ENCODE assay signal across 8 mouse cellular contexts in genomic region chrX:151802328-151802955, GRCm38 (mm10). TPM values are rescaled to one million over a fixed set of nuclear protein-coding genes. Genes with fewer than 3 reads are reported as not detected.
DNase-seq lines count a peak whose midpoint lies in the region; ATAC-seq and TF ChIP-seq lines count a peak whose summit lies in the region.

No protein-coding gene starts in this region.

- H3K9ac ChIP-seq in heart, embryonic 14.5 days (ENCODE audit: low read length) = peak overlapping the region; percentile 74
- H3K9ac ChIP-seq in CH12.LX (ENCODE audit: insufficient read depth, low read depth) = peak overlapping the region; percentile 80

- H3K4me3 ChIP-seq in heart, embryonic 14.5 days (ENCODE audit: control insufficient read depth in 1 of 2, insufficient read depth in 1 of 2, low read depth in 1 of 2, low read length in 2 of 2) = peak overlapping the region; percentile 42 to 58; a peak in 3 of 4 replicates
- H3K4me3 ChIP-seq in CH12.LX (replicated peaks in 1 of 3; ENCODE audit: low read depth in 2 of 3, low read length in 2 of 3, poor library complexity in 1 of 3) = peak overlapping the region; percentile 60 to 61 (median 60)
- H3K4me3 ChIP-seq in embryonic facial prominence, embryonic 10.5 days = peak overlapping the region; percentile 67
- H3K4me3 ChIP-seq in limb, embryonic 10.5 days = peak overlapping the region; percentile 66
- H3K4me3 ChIP-seq in small intestine, adult 2 months (ENCODE audit: low read depth, low read length) = peak overlapping the region; percentile 99

- no peak for TF ChIP-seq EP300 in CH12.LX (IDR thresholded peaks at IDR 0.05; ENCODE audit: low read length)

- no peaks in the 10 kb centered on the region for H3K9me3 ChIP-seq in heart, embryonic 14.5 days (ENCODE audit: control insufficient read depth, low read length)
- no peaks in the 10 kb centered on the region for H3K9me3 ChIP-seq in CH12.LX (replicated peaks; ENCODE audit: low read length)
- peaks cover 9% of the 10 kb centered on the region; the same call in 1 of the 2 replicates for H3K9me3 ChIP-seq in embryonic facial prominence, embryonic 10.5 days
- H3K9me3 ChIP-seq in limb, embryonic 10.5 days (replicated peaks) = no peaks in the 10 kb centered on the region

- in situ Hi-C loops in CH12.LX (cut with MboI; ENCODE audit: low pct_ligation_motif_present, low pct_unique_long_range_greater_than_20kb, low sequenced_read_pairs) = no loop called here

- dilution Hi-C loops in CH12.LX (cut with MboI; ENCODE audit: extremely low pct_ligation_motif_present, extremely low pct_unique_long_range_greater_than_20kb, low sequenced_read_pairs) = no loop called here

- H3K79me2 ChIP-seq in CH12.LX (replicated peaks; ENCODE audit: control insufficient read depth, extremely low read depth, insufficient read depth, poor library complexity, severe bottlenecking) = peaks cover 19% of the 10 kb centered on the region

- TF ChIP-seq CTCF in CH12.LX (conservative IDR thresholded peaks at IDR 0.05 in 1 of 2, IDR thresholded peaks at IDR 0.05 in 1 of 2; ENCODE audit: low read depth in 2 of 2, low read length in 2 of 2) = no peak
- TF ChIP-seq CTCF in small intestine, adult 2 months (IDR thresholded peaks at IDR 0.05; ENCODE audit: extremely low read depth, insufficient read length, insufficient replicate concordance, low read depth, low read length) = no peak

- no peaks in the 10 kb centered on the region for H3K27me3 ChIP-seq in heart, embryonic 14.5 days (ENCODE audit: control insufficient read depth, insufficient read depth, low read length)
- H3K27me3 ChIP-seq in CH12.LX (replicated peaks) = no peaks in the 10 kb centered on the region
- peaks cover 54% of the 10 kb centered on the region for H3K27me3 ChIP-seq in embryonic facial prominence, embryonic 10.5 days (replicated peaks; ENCODE audit: low read depth, poor library complexity, severe bottlenecking)
- H3K27me3 ChIP-seq in limb, embryonic 10.5 days (ENCODE audit: low read depth, poor library complexity, severe bottlenecking) = peaks cover 66% of the 10 kb centered on the region
- H3K27me3 ChIP-seq in small intestine, adult 2 months (ENCODE audit: control insufficient read depth, insufficient read depth, low read length) = no peaks in the 10 kb centered on the region

- H3K27ac ChIP-seq in heart, embryonic 14.5 days (replicated peaks in 1 of 2; ENCODE audit: control insufficient read depth in 1 of 2, insufficient read depth in 1 of 2, low read depth in 2 of 2, low read length in 2 of 2) = peak overlapping the region; percentile 89 to 91
- H3K27ac ChIP-seq in CH12.LX (ENCODE audit: insufficient read depth, low read depth) = peak overlapping the region; percentile 90
- peak overlapping the region; percentile 94 for H3K27ac ChIP-seq in embryonic facial prominence, embryonic 10.5 days (replicated peaks)
- peak overlapping the region; percentile 94 for H3K27ac ChIP-seq in limb, embryonic 10.5 days
- H3K27ac ChIP-seq in small intestine, adult 2 months (ENCODE audit: insufficient read depth, low read depth, low read length) = peak overlapping the region; percentile 86

- TF ChIP-seq RAD21 in CH12.LX (IDR thresholded peaks at IDR 0.05; ENCODE audit: low read depth, low read length) = no peak

- no peak for TF ChIP-seq POLR2A in CH12.LX (IDR thresholded peaks at IDR 0.05; ENCODE audit: low read depth, low read length)
- TF ChIP-seq POLR2A in small intestine, adult 2 months (IDR thresholded peaks at IDR 0.05; ENCODE audit: low read depth, low read length) = no peak

- H3K4me1 ChIP-seq in heart, embryonic 14.5 days (ENCODE audit: control insufficient read depth in 2 of 2, insufficient read depth in 2 of 2, low read length in 2 of 2) = no peaks in the 10 kb centered on the region
- no peaks in the 10 kb centered on the region for H3K4me1 ChIP-seq in CH12.LX (ENCODE audit: control insufficient read depth in 1 of 2, insufficient read depth in 2 of 2)
- no peaks in the 10 kb centered on the region for H3K4me1 ChIP-seq in embryonic facial prominence, embryonic 10.5 days
- no peaks in the 10 kb centered on the region for H3K4me1 ChIP-seq in limb, embryonic 10.5 days
- no peaks in the 10 kb centered on the region for H3K4me1 ChIP-seq in small intestine, adult 2 months (ENCODE audit: control insufficient read depth, insufficient read depth, insufficient read length, low read length)

- peak overlapping the region; percentile 64 for H3K4me2 ChIP-seq in heart, embryonic 14.5 days (ENCODE audit: low read length)
- H3K4me2 ChIP-seq in CH12.LX (ENCODE audit: insufficient read depth, low read depth, poor library complexity, severe bottlenecking) = peak overlapping the region; percentile 50

- 23% methylated on average over 13 of the region's 13 CpGs for WGBS in heart, embryonic 14.5 days
- 22% methylated on average over 13 of the region's 13 CpGs for WGBS in embryonic facial prominence, embryonic 10.5 days
- 20% methylated on average over 13 of the region's 13 CpGs for WGBS in limb, embryonic 10.5 days
- WGBS in small intestine, adult 2 months = 16% methylated on average over 13 of the region's 13 CpGs

- H3K36me3 ChIP-seq in heart, embryonic 14.5 days (ENCODE audit: control insufficient read depth, insufficient read depth, low read length) = peaks cover under 1% of the 10 kb centered on the region; the same call in 1 of the 2 replicates
- H3K36me3 ChIP-seq in CH12.LX (replicated peaks in 1 of 2; ENCODE audit: control insufficient read depth in 1 of 2, insufficient read depth in 1 of 2, low read length in 1 of 2) = peaks cover 3 to 5% of the 10 kb centered on the region in 2 experiments
- H3K36me3 ChIP-seq in embryonic facial prominence, embryonic 10.5 days (replicated peaks) = peaks cover 15% of the 10 kb centered on the region
- H3K36me3 ChIP-seq in limb, embryonic 10.5 days = peaks cover 21% of the 10 kb centered on the region
- H3K36me3 ChIP-seq in small intestine, adult 2 months (ENCODE audit: control insufficient read depth, insufficient read depth, low read length) = no peaks in the 10 kb centered on the region

- ATAC-seq in heart, embryonic 14.5 days (ENCODE audit: insufficient number of reproducible peaks, insufficient read depth, low FRiP score, low read depth) = no peak

- no peak for DNase-seq in heart, adult 18-20 months
- DNase-seq in CH12.LX (ENCODE audit: extremely low read depth) = no peak
- peak; percentile 8 for DNase-seq in embryonic facial prominence, embryonic 10.5 days (ENCODE audit: low spot score)
- DNase-seq in limb, embryonic 10.5 days (ENCODE audit: low spot score) = peak; percentile 26
- no peak for DNase-seq in ovary, postnatal 14 days (ENCODE audit: low spot score)
- no peak for DNase-seq in urinary bladder, postnatal 14 days (ENCODE audit: low spot score)

TF ChIP-seq in CH12.LX, 34 proteins besides CTCF, POLR2A, EP300 and RAD21:
- TF ChIP-seq ZC3H11A (IDR thresholded peaks at IDR 0.05; ENCODE audit: low read depth, low read length) = no peak
- 0 out of 2 replicates have a peak, but pooled peaks have one; percentile 17 for TF ChIP-seq IRF4 (IDR thresholded peaks at IDR 0.05; ENCODE audit: low read depth, low read length)
- peak; percentile 92; the same call in 1 of the 2 replicates for TF ChIP-seq CHD1 (IDR thresholded peaks at IDR 0.05; ENCODE audit: low read depth, low read length)
- TF ChIP-seq SIN3A (IDR thresholded peaks at IDR 0.05; ENCODE audit: low read length) = peak; percentile 72
- no peak for TF ChIP-seq SMC3 (IDR thresholded peaks at IDR 0.05; ENCODE audit: low read depth, low read length)
- peak; percentile 61; the same call in 1 of the 2 replicates for TF ChIP-seq NELFE (IDR thresholded peaks at IDR 0.05; ENCODE audit: low read depth, low read length)
- TF ChIP-seq ZNF384 (IDR thresholded peaks at IDR 0.05; ENCODE audit: low read depth, low read length) = no peak
- TF ChIP-seq MYC (IDR thresholded peaks at IDR 0.05; ENCODE audit: low read depth, low read length) = peak; percentile 0; the same call in 1 of the 2 replicates
- 0 out of 2 replicates have a peak, but pooled peaks have one; percentile 32 for TF ChIP-seq TCF12 (IDR thresholded peaks at IDR 0.05; ENCODE audit: low read depth, low read length)
- peak; percentile 76; the same call in 1 of the 2 replicates for TF ChIP-seq JUND (conservative IDR thresholded peaks at IDR 0.05; ENCODE audit: low read depth, low read length)
- TF ChIP-seq GABPA (IDR thresholded peaks at IDR 0.05; ENCODE audit: insufficient replicate concordance, low read depth, low read length) = no peak
- 0 out of 2 replicates have a peak, but pooled peaks have one; percentile 42 for TF ChIP-seq E2F4 (IDR thresholded peaks at IDR 0.05; ENCODE audit: insufficient replicate concordance, low read depth, low read length)
- no peak for TF ChIP-seq RCOR1 (conservative IDR thresholded peaks at IDR 0.05; ENCODE audit: low read depth, low read length)
- no peak for TF ChIP-seq CHD2 (IDR thresholded peaks at IDR 0.05; ENCODE audit: low read length)

RNA-seq across cellular contexts. Expression of gene Huwe1, which starts 1.8 kb away (rescaled TPM):
- polyA plus RNA-seq in heart, embryonic 14.5 days (2014; fragmentation: Nextera tagmentation; extraction: Ambion mirVana) = 37.7 and 45.2 TPM in 2 replicates
- 100 to 1,000 TPM; 164 to 165 TPM for total RNA-seq in heart, adult 18-20 months (2021)
- total RNA-seq in CH12.LX (2012; rRNA removed) = 111 and 113 TPM in 2 replicates
- 35.6 and 38.4 TPM in 2 replicates for total RNA-seq in CH12.LX (2014; rRNA removed)
- 161 and 189 TPM in 2 replicates for polyA plus RNA-seq in CH12.LX (2012; ENCODE audit: insufficient read length, low read depth)
- polyA plus RNA-seq in embryonic facial prominence, embryonic 10.5 days (2016; fragmentation: Nextera tagmentation; extraction: Ambion mirVana) = 55.8 and 60.4 TPM in 2 replicates
- polyA plus RNA-seq in limb, embryonic 10.5 days (2016; fragmentation: Nextera tagmentation; extraction: Ambion mirVana) = 61.9 and 62.4 TPM in 2 replicates
- 28.7 and 36.2 TPM in 2 replicates for polyA plus RNA-seq in small intestine, adult 2 months (2012; rRNA removed)

Comparison
In these comparisons a context has a peak if more than half of its experiments do, and no peak if none do; other contexts are left out.
1. DNase-seq: peak in embryonic facial prominence, embryonic 10.5 days (single experiment) and limb, embryonic 10.5 days (single experiment); none in heart, adult 18-20 months (0 of 2), CH12.LX (single experiment), ovary, postnatal 14 days (single experiment) and urinary bladder, postnatal 14 days (single experiment).
2. Peak in every context shown above with its lines, with median percentiles within 50 percentile points of each other: H3K27ac ChIP-seq and H3K4me3 ChIP-seq.